Mouse (Mus musculus) heart, adult 8-10 months (tissue): Measurements from ENCODE around the gene Scn8a. TPM values are rescaled to one million over a fixed set of nuclear protein-coding genes. Genes with fewer than 3 reads are reported as not detected.

Experiments
- DNase-seq: peaks from one replicate; pipeline ENCODE4 v3.0.0; 2022; ENCODE audit warnings: low spot score
- total RNA-seq, 4 experiments: library from RNA; stranded (reverse); gene quantifications; 2 replicates each; pipeline ENCODE4 v1.2.4; 2022

Scn8a gene
- total RNA-seq, 4 experiments from 2014 or later = 0.41 to 1.2 (median 0.55) TPM; not detected in 1

DNA sequence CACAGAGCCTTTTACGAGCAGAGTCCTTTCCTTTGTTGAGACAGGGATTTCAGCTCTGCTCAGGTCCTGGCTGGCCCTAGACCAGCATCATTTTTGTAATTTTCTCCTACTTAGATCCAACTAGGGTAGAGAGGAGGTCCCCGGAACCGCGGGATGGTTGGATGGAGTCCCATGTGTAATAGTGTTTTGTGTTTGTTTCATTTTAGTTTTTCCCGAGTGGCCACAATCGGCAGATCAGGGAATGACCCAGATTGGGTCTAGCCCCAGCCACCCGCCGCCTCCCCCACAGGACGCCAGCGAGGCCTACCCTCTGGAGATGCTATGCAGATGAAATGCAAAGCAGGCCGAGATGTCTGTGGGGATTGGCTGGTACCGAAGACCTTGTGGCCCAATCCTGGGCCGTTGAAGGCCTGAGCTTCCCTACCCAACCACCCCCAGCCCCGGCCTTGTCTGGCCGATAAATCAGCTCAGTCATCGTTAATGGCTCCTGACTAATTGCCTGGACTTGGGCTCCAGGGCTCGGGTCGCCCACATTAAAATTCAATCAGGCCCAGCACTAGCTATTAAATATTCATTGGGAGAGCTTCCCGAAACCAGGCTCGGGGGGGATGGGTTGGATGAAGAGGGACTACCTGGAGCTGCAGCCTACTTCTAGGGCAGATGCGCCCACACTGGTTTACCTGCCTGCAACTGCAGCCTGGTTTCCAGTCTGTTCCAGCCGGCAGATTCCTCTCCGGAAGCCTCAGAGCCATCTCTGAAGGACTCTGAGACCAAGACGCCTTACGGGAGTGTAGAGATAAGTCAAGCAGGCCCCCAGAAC lies 223.4 kb downstream of the Scn8a start:
- no peak for DNase-seq

DNA sequence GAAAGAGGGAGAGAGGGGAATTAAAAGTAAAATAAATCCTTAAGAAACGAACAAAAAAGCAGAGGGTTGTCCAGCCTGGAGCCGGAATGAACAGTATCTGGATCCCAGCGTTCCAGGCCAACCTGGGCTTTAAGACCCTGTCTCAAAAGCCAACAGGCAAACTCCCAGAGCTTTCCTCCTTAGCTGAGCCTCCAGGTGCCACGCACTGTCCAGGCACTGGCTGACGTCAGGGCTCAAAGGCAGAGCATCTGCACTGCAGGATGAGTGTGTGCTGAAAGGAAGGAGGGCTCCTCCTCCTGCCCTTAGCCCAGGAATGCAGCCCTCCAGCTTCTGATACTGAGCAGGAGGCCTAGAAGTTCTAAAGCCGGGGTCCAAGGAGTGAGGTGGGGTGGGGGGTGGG lies 224.3 kb downstream of the Scn8a start:
- no peak for DNase-seq

DNA sequence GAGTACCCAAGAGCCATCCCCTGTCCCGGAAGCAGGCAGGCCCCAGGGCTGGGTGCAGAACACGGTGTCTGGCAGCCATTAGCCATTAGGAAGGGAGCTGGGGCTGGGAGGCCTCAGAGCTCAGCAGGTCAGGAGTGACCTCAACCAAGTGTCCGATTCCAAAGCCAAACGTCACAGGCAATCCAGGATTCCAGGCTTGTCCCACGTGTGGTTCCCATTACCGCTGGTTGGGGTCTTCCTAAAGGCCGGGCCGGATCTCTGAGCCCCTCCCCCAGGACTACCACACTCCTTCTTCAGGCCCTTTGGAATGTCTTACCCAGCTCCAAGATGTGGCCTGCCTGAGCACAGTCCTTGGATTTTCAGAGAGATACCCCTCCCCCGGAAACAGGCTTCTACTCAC lies 225.3 kb downstream of the Scn8a start:
- no peak for DNase-seq

DNA sequence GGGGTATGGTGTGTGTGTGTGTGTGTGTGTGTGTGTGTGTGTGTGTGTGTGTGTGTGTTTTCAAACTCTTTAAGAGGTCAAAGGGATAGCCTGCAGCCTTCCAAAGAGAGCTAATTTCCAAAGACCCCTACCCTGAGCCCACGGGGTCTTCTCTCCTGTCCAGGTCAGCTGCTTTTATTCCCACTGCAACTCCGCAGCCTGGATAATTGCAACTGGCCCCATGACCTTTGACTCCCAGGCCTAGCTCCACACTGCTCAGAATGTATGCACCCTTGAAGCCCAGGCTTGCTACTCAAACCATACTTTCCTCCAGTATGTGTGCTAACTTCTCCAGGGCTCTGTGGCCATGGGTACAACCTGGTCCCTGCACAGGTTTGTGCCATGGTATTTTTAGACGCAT lies 225.7 kb downstream of the Scn8a start:
- no peak for DNase-seq

Other genes with a start within 250 kb of the Scn8a start
- 10 to 100 TPM; 10.9 to 20.2 (median 11.9) TPM for gene Smagp, start 232.9 kb upstream of the Scn8a start, total RNA-seq
- gene Bin2, start 200.3 kb upstream of the Scn8a start, total RNA-seq = 1 to 10 TPM in 2 of 4 experiments, under 1 TPM in 2; 0.84 to 2.6 (median 1.1) TPM
- gene Cela1, start 181.9 kb upstream of the Scn8a start, total RNA-seq = 1 to 10 TPM; 1.1 to 2.0 (median 1.5) TPM
- under 1 TPM; 0.54 to 0.86 (median 0.64) TPM for gene Galnt6, start 140.5 kb upstream of the Scn8a start, total RNA-seq
- gene Slc4a8, start 108.1 kb upstream of the Scn8a start, total RNA-seq = 1 to 10 TPM; 1.9 to 4.3 (median 2.8) TPM
- under 1 TPM in 1 of 4 experiments, not detected in 3; 0.25 TPM for gene Gm47841, start 177.5 kb downstream of the Scn8a start, total RNA-seq
- gene Fignl2, start 208.7 kb downstream of the Scn8a start, total RNA-seq = 1 to 10 TPM in 3 of 4 experiments, under 1 TPM in 1; 0.84 to 1.5 (median 1.2) TPM
- not detected for gene Ankrd33, start 245.9 kb downstream of the Scn8a start, total RNA-seq